Mouse (Mus musculus): ENCODE measurements around the gene Ago4.

DNA sequence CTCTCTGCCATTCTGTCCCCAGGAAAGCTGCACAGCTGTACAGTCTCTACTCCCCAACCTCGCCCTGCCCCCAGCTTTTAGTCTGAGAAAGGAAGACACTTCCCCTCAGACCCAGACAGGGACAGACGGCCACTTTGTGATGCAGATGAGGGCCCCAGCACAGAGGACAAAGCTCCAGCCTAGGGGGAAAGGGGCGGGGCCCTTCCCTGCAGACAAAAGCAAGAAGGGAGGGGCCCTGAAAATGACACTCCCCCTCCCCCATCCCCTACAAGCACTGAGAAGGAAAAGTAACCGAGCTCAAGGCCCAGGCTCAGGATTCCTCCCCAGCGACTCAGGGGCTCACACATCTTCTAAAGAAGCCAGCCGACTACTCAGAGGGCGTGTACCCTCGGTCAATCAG, 67.4 kb downstream of the Ago4 start:
- TF ChIP-seq CTCF (IDR thresholded peaks at IDR 0.05; ENCODE audit: insufficient read depth, low read depth, low read length) (no peak), POLR2A (IDR thresholded peaks at IDR 0.05; ENCODE audit: insufficient read depth, low read depth, low read length) (no peak)

Measured in olfactory bulb, adult 2 months (tissue).